Mouse (Mus musculus) kidney, adult 11 months (tissue): ENCODE results near the gene Khsrp.
"Not testable (repeated sequence)": the region's sequence is repeated elsewhere in the genome, so short reads cannot be mapped to it uniquely, and the experiment has no call there.

ENCODE experiments used
- DNase-seq: peaks from one replicate; pipeline ENCODE4 v3.0.0; 2022

Khsrp gene

DNA sequence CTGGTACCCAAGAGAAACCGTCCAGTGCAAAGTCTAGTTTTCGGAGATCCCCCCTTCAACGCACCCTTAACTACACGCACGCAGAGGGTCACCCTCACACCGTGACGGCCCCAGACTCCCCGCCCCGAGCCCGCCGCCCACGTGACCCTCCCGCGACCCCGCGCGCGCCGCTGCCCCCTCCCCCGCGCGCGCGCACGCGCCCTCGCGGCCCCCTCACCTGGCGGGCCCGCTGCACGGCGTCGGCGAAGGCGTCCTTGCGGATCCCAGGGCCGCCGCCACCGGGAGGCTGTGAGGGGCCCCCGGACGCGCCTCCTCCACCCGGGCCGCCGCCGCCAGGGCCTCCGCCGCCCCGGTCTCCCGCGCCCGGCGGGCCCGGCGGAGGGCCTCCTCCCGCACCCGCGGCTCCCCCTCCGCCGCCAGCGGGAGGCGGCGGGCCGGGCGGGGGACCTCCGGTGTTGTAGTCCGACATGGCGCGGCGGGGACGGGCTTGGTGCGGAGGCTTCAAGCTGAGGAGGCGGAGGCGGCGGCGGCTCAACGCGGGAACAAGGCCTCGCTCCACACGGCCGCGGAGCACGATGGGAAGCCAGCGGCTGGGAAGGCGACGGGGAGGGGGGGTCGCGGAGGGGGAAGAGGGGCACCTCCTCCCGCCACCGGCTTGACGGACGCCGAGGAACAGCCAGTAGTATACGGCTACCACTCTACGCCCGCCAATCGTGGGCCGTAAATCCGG is at the start of gene Khsrp:
Gene Khsrp, minus strand, starts transcription at position 592 of the 730 bp plus-strand sequence.
- DNase-seq: peak; percentile 33

DNA sequence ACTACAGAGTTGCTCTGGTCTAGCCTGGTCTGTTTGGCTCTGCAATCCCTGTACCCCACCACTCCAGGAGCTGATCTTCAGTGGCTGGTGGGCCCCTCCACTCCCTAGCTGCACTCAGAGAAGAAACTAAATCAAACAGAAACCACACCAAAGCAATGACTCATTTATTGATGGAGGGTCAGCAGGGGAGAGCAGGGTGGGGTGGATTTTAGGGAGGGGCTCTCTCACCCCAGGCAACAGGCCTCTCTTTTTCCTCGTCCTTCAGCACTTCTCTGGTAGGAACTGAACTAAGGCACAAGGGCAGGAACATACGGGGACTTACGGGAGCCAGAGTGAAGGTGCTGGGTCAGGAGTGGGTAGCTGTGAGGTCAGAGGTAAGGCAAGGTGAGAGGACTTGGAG is 48.6 kb upstream of the Khsrp start:
- DNase-seq: no peak

DNA sequence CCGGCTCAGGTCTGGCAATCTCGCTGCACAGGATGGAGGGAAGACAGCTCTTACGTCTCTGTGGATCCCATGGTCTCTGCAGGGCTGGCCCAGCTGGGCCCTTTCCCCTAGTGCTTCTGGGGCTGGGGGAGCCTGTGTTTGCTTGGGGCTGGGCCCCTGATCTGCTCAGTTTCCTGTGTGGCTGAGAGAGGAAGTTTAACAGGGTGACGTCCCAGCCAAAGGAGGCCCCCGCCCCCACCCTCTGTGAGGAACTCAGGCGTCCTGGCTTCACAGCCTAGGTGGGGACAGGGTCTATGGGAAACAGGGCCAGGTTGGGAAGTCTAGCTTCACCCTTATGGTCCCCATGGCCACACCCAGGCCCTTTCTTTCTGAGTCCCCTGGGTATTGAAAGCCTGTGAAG is 47.0 kb upstream of the Khsrp start, which contains the start of gene Dennd1c:
Gene Dennd1c, minus strand, starts transcription at position 179 of the 400 bp plus-strand sequence.
- no peak for DNase-seq

DNA sequence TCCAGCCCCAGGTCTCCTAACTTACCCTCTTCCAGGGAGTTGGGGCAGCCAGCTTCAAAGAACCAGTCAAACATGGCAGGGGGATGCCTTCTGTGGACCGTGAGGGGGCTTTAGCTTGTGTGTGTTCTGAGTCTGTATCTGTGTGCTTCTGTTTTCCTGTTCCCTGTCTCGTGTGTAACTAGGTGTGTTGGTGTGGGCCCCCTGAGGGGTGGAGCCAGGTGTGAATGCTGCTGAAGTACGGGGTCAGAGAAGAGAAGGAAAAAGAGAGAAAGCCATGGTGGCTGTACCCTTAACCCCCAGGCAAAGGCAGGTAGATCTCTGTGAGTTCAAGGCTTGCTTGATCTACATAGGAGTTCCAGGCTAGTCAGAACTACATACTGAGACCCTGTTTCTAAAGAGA is 45.6 kb upstream of the Khsrp start:
- DNase-seq: no peak

DNA sequence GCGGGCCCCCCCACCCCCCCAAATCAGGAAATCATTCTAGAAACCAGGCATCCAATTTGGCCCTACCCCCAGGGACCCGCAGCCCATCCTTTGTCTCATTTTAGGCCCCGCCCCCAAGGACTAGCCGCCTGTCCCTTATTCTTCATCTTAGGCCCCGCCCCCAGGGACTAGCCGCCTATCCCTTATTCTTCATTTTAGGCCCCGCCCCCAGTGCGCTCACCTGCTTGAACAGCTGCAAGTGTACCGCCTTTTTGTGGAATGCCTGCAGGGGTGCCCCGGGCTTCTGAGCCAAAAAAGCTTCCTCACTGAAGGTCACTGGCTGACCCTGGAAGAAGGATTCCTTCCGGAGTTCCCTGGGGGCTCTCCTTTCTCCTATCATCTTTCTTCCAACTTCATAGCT is 39.4 kb upstream of the Khsrp start:
- peak; percentile 44 for DNase-seq

DNA sequence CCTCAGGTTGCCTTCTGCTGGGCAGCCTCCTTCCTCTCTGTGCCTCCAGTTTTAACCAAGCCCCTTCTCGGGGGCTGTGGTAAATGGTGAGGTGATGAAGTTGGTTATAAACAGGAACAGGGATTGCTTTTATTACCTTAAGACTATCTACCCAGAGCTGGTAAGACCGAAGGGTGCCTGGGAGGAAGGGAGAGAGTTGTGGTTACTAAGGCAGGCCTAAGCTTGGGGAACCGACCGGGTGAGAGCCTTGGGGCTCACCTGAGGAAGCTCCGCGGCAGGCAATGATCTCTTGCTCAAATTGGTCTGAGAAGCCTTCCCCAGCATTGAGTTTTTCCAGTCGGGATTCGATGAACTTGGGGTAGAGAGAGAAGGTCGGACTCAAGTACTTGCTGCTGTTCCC is 39.0 kb upstream of the Khsrp start:
- DNase-seq: no peak

DNA sequence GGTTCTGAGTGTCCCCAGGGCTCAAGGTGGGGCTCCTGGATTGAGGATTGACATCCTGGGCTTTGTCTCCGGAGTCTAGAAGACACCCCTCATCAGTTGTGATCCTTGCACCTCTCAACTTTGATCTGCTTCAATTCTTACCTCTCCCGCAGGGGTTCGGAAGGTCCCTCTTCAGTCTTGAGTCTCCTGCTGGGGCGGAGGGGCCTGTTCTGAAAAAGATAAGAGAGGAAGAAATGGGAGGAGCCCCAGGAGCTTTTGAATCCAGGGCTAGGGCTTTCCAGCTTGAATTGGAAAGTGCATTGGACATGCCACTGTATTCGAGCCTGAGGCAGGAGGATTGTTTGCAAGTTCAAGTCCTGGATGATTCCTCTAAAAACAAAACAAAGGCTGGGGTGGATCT is 35.6 kb upstream of the Khsrp start:
- DNase-seq: no peak

DNA sequence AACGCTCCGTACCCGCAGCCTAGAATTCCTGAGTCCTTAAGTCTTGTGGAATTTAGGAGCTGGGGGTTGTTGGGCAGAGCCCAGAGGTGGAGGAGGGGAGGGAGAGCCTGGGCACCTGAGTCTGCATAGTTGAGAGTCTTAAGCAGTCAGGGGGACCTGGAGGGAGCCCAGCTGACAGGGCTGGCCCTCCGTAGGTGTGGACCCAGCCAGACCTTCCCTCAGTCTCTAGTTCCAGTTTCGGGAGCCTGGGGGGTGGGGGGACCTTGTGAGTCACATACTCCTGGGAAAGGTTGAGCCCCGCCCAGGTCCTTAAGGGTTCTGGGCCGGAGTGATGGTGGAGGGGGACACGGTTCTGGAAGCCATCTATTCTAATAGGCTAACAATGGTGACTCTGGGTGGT is 31.7 kb upstream of the Khsrp start:
- DNase-seq: peak; percentile 47

DNA sequence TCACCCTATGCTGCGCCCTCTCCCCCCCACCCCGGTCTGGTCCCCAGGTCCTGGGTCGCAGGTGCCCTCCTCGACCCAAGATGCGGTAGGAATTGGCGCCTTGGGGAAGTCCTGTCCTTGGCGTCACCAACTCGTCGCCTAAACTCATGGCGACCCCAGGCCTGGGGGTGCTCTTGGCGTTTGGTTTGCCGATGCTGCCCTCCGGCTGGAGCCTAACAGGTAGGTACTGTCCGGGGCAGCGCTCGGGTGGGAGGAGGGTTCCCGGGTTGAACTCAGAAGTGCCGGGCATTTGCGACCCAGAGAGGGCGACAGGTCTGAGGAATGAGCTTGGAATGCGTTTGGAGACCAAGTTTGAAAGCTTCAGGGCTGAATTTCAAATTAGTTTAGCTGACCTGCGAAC is 31.2 kb upstream of the Khsrp start:
- DNase-seq: no peak

DNA sequence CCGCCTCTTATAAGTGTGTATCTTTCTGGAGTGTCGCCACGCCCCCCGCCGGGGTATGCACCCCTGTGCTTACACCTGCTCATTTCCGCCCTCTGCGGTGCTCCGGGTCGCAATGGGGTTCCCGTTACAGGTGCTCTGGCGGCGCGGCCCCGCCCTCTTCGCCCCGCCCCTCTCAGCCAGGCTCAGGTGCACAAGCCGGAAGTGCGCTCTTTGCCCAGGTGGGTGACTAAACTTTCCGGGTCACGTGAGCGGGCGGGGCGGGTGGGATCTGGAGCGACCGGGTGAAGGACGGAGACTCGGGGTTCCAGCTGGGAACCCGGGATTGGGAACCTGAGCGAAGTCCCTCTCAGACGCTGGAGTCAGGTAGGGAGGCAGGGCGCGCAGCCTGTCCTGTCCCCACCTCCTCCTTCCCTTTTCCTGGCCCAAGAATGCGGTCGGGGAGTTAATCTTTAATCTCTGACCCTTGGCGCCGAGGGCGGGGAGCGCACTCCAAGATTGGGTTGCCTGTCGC is 30.7 kb upstream of the Khsrp start:
- peak; percentile 92 for DNase-seq

DNA sequence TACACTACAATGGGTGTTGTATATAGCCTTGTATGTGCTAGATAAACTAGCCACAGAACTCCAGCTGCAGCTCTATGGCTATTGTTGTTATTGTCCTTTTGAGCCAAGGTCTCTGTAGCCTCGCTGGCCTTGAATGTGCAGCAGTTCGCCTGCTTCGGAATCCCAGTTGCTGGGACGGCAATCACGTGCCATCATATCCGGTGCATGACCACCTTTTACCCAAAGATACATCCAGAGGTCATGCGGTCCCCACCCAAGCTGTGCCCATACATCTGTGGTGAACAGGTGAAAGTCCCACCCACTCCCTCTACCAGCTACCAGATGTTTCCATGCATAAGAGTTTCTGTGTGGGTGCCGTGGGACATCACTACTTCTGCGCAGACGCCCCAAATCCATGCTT is 29.7 kb upstream of the Khsrp start:
- peak; percentile 51 for DNase-seq

DNA sequence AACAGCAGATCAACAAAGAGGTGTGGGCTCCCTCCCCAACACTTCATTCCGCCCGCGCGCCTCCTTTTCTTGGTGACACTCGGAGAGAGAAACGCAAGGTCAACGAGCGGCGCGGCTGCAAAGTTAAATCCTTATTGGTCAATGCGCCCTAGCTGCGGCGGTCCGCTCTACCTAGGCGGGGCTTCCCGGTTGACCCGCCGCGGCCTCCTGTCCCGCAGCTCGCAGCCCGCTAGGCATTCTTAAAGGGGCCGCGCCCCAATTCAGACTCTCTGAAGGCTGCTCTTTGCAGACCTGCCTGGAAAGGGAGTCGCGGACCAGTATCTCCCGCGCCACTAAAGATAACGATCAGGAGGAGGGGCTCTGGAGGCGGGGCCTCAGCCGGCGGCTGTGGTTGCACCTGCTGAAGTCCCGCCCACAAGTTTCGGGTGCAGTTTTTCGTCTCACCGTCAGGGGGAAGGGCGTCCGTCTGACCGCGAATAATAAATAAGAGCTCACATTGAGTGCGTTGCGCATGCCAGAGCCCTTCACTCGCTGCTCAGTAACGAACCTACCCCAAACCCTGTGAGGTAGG is 29.0 kb upstream of the Khsrp start:
- DNase-seq: peak; percentile 98

DNA sequence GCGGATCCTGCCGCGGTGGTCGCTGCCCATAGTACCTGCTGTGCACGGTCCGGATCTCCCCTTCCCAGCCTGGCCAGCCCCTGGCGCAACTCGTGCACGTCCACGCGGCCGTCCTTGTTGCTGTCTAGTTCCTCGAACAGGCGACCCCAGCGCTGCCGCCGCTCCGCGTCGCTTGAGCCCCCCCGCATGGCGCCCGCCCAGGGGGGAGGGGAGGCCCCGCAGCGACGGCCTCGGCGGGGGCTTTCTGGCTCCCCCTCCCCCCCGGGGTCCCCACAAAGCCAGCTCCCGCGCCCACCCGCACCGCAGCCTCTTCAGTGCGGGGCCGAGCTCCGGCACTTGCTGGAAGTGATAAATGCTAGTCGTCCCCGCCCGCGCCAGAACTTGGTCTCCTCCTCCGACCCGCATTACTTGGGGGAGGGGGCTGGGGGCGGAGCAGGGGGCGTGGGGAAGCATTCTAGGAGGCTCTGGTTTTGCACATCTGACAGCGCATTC is 28.2 kb upstream of the Khsrp start, which contains the start of gene Slc25a23:
Gene Slc25a23, minus strand, starts transcription at position 378 of the 492 bp plus-strand sequence.
- DNase-seq: peak; percentile 67

DNA sequence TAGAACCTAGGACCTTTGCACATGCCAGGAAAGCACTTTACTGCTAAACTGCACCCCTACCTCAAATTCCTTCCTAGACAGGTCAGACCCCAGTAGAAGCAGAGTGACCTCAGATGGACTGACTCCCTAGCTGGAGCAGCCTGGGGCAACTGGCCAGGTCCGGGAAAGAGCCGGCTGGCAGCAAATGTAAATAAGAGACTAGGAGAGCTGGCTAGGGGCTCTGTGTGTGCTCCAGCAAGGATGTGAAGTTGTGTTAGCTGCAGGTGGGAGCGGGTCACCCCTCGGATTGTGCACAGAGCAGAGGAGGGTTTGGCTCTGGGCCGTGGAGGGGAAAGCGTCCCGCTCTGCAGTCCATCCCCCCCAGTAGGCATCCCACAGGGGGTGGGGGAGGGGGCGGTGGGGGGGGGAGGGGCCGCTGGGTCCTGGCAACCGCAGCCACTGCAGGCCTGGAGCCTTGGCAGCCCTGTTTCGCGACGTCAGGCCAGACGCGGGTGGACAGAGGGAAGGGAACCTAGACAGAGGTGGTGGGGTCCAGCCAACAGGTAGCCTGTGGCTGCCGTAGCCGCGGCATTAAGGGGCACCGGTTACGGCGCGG is 27.7 kb upstream of the Khsrp start, which contains the start of gene Crb3:
Gene Crb3, plus strand, starts transcription at position 215 of the 595 bp plus-strand sequence.
- peak; percentile 51 for DNase-seq

DNA sequence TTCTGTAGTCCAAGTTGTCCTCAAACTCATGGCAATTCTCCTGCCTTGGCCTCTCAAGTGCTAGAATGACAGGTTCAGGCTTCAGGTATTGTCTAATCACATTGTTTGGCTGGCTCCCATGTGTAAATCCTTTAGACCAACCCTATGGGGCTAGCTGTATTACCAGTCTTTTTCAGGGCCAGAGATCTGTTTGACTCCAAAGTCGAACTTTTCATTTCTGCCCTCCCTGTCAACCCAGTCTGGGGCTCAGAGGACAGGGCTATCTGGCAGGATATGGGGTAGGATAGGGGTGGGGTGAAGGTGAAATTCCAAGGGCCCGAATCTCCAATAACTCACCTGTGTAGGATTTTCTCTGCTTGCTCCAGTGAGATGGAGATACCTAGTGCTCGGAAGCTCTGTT is 24.9 kb upstream of the Khsrp start:
- no peak for DNase-seq

DNA sequence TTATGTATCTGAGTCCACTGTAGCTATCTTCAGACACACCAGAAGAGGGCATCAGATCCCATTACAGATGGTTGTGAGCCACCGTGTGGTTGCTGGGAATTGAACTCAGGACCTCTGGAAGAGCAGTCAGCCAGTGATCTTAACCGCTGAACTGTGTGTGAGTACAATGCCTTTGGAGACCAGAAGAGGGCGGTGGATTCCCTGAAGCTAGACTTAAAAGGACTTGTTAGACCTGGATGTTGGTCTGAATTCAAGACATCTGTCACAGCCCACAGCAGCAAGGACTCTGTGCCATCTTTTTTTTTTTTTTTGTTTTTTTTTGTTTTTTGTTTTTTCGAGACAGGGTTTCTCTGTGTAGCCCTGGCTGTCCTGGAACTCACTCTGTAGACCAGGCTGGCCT is 20.4 kb upstream of the Khsrp start:
- not testable (repeated sequence) for DNase-seq

DNA sequence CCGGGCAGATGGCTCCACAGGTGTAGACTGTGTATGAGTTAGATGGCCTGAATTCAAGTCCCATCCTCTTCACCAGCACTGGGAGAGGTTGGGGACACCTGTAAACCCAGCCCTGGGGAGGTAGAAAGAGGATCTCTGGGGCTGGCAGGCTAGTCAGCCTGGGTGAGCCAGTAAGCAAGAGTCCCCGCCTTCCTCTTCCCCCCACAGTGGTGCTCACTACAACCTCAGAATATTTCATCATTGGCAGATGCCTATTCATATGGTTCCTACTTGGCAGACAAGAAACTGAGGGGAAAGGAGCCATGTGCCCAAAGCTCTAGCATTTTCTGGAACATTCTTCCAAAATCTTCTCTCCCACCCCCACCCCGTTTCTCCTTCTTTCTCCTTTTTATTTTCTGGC is 17.5 kb upstream of the Khsrp start:
- no peak for DNase-seq

DNA sequence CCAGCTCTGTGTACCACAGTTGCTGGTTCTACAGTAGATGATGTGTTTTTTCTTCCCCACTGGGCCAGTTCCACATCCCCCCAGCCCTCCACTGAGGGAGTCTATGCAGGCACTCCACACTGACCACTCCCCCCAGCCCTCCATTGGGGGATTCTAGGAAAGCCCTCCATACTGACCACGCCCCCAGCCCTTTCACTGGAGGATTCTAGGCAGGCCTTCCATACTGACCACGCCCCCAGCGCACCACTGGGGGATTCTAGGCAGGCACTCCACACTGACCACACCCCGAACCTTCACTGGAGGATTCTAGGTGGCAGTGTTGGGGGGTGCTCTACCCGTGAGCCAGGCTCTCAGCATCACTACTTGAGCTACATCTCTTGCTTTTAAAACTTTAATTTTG is 16.1 kb upstream of the Khsrp start:
- DNase-seq: no peak

DNA sequence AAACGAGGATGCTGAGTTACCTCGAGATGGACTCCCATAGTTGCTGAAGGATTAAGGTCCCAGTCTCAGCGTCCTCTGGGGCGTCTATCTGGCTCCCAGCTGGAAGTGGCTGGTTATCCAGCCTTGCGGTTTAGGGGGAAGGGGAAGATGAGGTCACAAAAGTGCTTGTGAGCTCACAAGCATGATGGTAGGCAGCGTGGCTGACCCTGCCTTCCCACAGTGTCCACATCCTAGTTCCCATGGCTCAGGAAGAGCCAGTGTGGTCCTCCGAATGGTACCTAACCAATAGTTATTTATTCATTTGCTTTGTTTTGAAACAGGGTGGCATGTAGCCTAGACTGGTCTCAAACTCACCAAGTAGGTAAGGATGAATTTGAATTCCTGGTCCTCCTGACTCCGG is 10.2 kb upstream of the Khsrp start, which contains the start of gene Slc25a41:
Gene Slc25a41, minus strand, starts transcription at position 101 of the 400 bp plus-strand sequence.
- DNase-seq: no peak

DNA sequence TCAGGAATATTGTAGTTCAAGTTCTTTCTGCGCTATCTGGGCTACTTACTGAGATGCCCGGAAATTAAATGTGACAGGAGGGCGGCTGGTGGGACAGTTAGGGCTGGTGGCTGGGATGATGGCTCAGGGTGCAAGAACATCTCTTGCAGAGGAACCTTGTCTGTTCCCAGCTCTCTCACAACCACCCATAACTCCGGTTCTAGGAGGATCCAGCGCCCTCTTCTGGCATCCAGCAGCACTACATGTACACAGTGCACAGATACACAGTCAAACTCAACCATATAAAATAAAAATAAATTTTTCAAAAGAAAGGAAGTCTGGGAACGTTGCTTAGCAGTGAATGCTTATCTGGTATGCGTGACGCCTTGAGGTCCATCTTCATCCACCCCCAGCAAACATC is 7.7 kb upstream of the Khsrp start:
- DNase-seq: no peak

DNA sequence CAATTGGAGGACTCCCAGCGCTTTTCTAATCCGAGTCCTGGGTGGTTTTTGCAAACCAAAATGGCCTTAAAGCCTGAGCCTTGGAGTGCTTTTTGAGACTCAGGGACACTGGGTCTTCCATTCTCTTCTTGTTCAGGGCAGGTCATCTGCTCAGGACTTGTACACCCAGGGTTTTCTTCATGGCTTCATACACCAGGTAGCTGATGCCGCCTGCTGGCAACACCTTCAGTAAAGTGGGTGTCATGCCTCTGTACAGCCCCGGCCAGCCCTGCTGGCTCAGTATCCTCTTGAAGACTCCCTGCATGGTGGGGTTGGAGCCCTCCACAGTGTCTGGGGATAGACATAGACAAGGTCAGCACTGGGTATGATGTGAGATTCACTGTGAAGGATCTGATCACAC is 1.5 kb upstream of the Khsrp start:
- peak; percentile 27 for DNase-seq

DNA sequence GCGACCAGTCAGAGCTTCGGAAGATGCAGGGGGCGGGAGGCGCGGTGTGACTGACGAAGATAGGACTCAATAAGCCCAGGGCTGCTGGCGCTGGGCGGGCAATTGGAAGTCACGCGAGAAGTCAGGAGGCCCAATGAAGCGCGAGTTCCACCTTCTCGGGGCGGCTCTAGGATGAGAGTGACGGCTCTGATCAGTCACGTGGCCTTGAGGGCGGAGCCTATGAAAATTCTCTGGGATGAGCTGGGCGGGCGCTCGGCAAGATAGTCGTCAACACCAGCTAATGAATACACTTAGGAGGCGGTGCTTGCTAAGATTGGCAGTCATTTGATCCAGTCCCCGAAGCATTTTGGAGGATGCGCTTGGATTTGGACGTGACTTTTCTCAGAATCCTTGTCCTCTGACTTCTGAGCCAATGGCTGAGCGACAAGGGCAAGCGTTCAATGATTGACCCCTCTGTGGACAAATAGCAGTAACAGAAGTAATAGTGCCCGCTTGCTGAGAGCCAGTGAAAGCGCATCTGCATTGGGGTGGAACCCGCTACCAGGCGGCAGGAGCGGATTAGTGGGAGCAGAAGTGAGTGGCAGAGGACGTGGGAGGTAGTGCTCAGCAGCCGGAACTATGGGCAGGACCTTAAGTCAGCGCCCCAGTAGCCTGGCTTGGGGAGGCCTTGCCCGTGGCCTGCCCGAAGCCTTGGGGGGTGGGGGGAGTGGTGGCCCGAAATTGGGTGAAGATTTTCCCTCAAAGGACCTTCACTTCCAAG is 519 bp upstream of the Khsrp start:
- DNase-seq: peak; percentile 100

DNA sequence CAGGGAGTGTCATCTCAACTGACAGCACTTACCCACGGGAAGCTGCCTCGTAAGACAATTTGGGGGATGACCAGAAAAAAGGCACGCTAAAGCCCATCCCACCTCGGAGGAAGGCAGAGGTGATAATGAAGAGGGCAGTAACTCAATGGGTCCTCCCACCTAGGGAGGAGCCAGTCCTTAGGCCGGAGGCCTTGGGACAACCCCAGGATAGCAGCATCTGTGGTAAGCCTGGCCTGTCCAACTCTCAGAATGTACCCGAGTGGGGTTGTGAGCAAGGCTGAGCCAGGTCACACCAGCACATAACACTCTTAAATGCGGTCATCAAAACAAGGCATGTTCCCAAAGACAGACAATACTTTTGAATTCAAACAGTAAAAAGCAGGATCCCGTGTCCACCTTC is 1.6 kb downstream of the Khsrp start:
- peak; percentile 20 for DNase-seq
